ENCODE assay signal across 8 mouse cellular contexts in the genomic region with DNA sequence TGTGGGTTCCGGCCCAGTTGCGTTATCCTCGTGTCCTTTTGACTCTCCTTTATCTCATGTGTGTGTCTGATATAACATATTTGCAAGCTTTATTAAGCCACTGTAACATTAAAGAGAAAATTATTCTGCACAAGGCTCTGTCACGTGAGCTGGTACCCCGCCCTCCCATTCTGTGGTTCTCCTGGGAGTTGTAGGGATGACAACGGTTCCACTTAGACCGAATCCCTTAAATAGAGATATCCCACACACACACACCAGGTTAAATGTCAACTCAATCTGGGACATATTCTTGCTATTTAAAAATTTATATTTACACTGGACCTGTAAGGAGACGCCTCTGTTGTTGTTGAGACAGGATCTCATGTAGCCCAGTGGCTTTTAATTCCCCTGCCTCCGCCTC. TPM values are rescaled to one million over a fixed set of nuclear protein-coding genes. Genes with fewer than 3 reads are reported as not detected.
DNase-seq lines count a peak whose midpoint lies in the region; ATAC-seq and TF ChIP-seq lines count a peak whose summit lies in the region.

No protein-coding gene starts in this region.

- no peaks in the 10 kb centered on the region for H3K27me3 ChIP-seq in lung, embryonic 16.5 days (ENCODE audit: control insufficient read depth, insufficient read depth, low read depth, low read length)
- H3K27me3 ChIP-seq in forebrain, postnatal 0 days (ENCODE audit: insufficient read depth, low read length), result no peaks in the 10 kb centered on the region
- H3K27me3 ChIP-seq in liver, embryonic 15.5 days, result no peaks in the 10 kb centered on the region

- peak overlapping the region; percentile 23 for H3K9ac ChIP-seq in lung, embryonic 16.5 days (ENCODE audit: low read length)
- H3K9ac ChIP-seq in forebrain, postnatal 0 days, result peak overlapping the region; percentile 57
- peak overlapping the region; percentile 41 for H3K9ac ChIP-seq in liver, embryonic 15.5 days

- DNase-seq in cerebellum, adult 9-10 months, result peak; percentile 71
- DNase-seq in lung, postnatal 10 days, result no peak
- peak; percentile 70 for DNase-seq in forebrain, postnatal 0 days
- DNase-seq in T-cell, adult 2 months (ENCODE audit: low spot score), result no peak

- no peak for TF ChIP-seq CTCF in forebrain, postnatal 0 days (IDR thresholded peaks at IDR 0.05; ENCODE audit: low read depth)

- 4% methylated on average over 9 of the region's 9 CpGs for WGBS in lung, embryonic 16.5 days
- WGBS in forebrain, postnatal 0 days, result 5% methylated on average over 9 of the region's 9 CpGs
- 2% methylated on average over 9 of the region's 9 CpGs for WGBS in liver, embryonic 15.5 days (ENCODE audit: insufficient replicate concordance)

- peak overlapping the region; percentile 57 for H3K4me3 ChIP-seq in lung, embryonic 16.5 days (ENCODE audit: low read length)
- peak overlapping the region; percentile 62 for H3K4me3 ChIP-seq in forebrain, postnatal 0 days (ENCODE audit: low read depth, low read length)
- H3K4me3 ChIP-seq in liver, embryonic 15.5 days (replicated peaks), result peak overlapping the region; percentile 70

- H3K27ac ChIP-seq in lung, embryonic 16.5 days (ENCODE audit: low read length), result no peak overlapping the region
- H3K27ac ChIP-seq in forebrain, postnatal 0 days (ENCODE audit: low read depth, low read length), result peak overlapping the region; percentile 46
- peak overlapping the region; percentile 24 for H3K27ac ChIP-seq in liver, embryonic 15.5 days (replicated peaks)

- ATAC-seq in cerebellum, adult (ENCODE audit: insufficient number of reproducible peaks, low FRiP score, low TSS enrichment), result no peak
- no peak for ATAC-seq in lung, embryonic 16.5 days (ENCODE audit: low read depth)
- ATAC-seq in forebrain, postnatal 0 days, result no peak; the same call in 1 of the 2 replicates
- no peak for ATAC-seq in liver, embryonic 15.5 days (ENCODE audit: insufficient read depth)
- ATAC-seq in CD4-positive, CD25-positive, alpha-beta regulatory T cell, adult 4 months, result no peak

- H3K36me3 ChIP-seq in lung, embryonic 16.5 days (ENCODE audit: control insufficient read depth, insufficient read depth, low read length), result no peaks in the 10 kb centered on the region
- no peaks in the 10 kb centered on the region for H3K36me3 ChIP-seq in forebrain, postnatal 0 days (ENCODE audit: insufficient read depth)
- no peaks in the 10 kb centered on the region for H3K36me3 ChIP-seq in liver, embryonic 15.5 days (replicated peaks)

- H3K4me2 ChIP-seq in lung, embryonic 16.5 days (ENCODE audit: low read depth, low read length), result peak overlapping the region; percentile 82
- H3K4me2 ChIP-seq in forebrain, postnatal 0 days (ENCODE audit: low read depth), result peak overlapping the region; percentile 76
- peak overlapping the region; percentile 92 for H3K4me2 ChIP-seq in liver, embryonic 15.5 days

- peaks cover 11% of the 10 kb centered on the region for H3K4me1 ChIP-seq in lung, embryonic 16.5 days (replicated peaks; ENCODE audit: control insufficient read depth, insufficient read depth, low read length)
- H3K4me1 ChIP-seq in forebrain, postnatal 0 days (ENCODE audit: insufficient read depth), result no peaks in the 10 kb centered on the region
- peaks cover 61% of the 10 kb centered on the region for H3K4me1 ChIP-seq in liver, embryonic 15.5 days (replicated peaks)

- no peaks in the 10 kb centered on the region for H3K9me3 ChIP-seq in lung, embryonic 16.5 days (ENCODE audit: control insufficient read depth, low read length)
- H3K9me3 ChIP-seq in forebrain, postnatal 0 days (ENCODE audit: low read length), result no peaks in the 10 kb centered on the region
- no peaks in the 10 kb centered on the region for H3K9me3 ChIP-seq in liver, embryonic 15.5 days (replicated peaks)

RNA-seq across cellular contexts. Expression of gene Zfp213, which starts 14.6 kb away (rescaled TPM):
- 17.4 and 21.7 TPM in 2 replicates for polyA plus RNA-seq in lung, embryonic 16.5 days (2015; fragmentation: Nextera tagmentation; extraction: Ambion mirVana)
- total RNA-seq in forebrain, postnatal 0 days (2014; rRNA removed), result 16.9 and 18.8 TPM in 2 replicates
- 10.7 and 10.9 TPM in 2 replicates for polyA plus RNA-seq in forebrain, postnatal 0 days (2015; fragmentation: Nextera tagmentation; extraction: Ambion mirVana)
- polyA plus RNA-seq in liver, embryonic 15.5 days (2015; fragmentation: Nextera tagmentation; extraction: Ambion mirVana), result 5.3 and 5.5 TPM in 2 replicates
- polyA plus RNA-seq in CD4-positive, CD25-positive, alpha-beta regulatory T cell, adult 4 months (2017; shearing (Covaris generic)), result 1 to 10 TPM; 3.4 to 4.3 TPM

RNA-seq across cellular contexts. Expression of gene Zfp13, which starts 49.8 kb away (rescaled TPM):
- polyA plus RNA-seq in lung, embryonic 16.5 days (2015; fragmentation: Nextera tagmentation; extraction: Ambion mirVana), result 12.9 TPM in 2 replicates
- 43.0 and 47.0 TPM in 2 replicates for total RNA-seq in forebrain, postnatal 0 days (2014; rRNA removed)
- polyA plus RNA-seq in forebrain, postnatal 0 days (2015; fragmentation: Nextera tagmentation; extraction: Ambion mirVana), result 21.5 and 23.6 TPM in 2 replicates
- 1.3 and 1.8 TPM in 2 replicates for polyA plus RNA-seq in liver, embryonic 15.5 days (2015; fragmentation: Nextera tagmentation; extraction: Ambion mirVana)
- under 1 TPM in 1 of 2 experiments, not detected in 1; 0.38 TPM for polyA plus RNA-seq in CD4-positive, CD25-positive, alpha-beta regulatory T cell, adult 4 months (2017; shearing (Covaris generic))

RNA-seq across cellular contexts. Expression of gene Zscan10, which starts 51.2 kb away (rescaled TPM):
- 0.26 and 0.36 TPM in 2 replicates for polyA plus RNA-seq in lung, embryonic 16.5 days (2015; fragmentation: Nextera tagmentation; extraction: Ambion mirVana)
- total RNA-seq in forebrain, postnatal 0 days (2014; rRNA removed), result not detected in 2 replicates
- 0.18 and 0.21 TPM in 2 replicates for polyA plus RNA-seq in forebrain, postnatal 0 days (2015; fragmentation: Nextera tagmentation; extraction: Ambion mirVana)
- polyA plus RNA-seq in liver, embryonic 15.5 days (2015; fragmentation: Nextera tagmentation; extraction: Ambion mirVana), result 0.16 TPM in 1 of 2 replicates, not detected in the other
- polyA plus RNA-seq in CD4-positive, CD25-positive, alpha-beta regulatory T cell, adult 4 months (2017; shearing (Covaris generic)), result 1 to 10 TPM; 2.2 to 2.9 TPM

Comparison
In these comparisons a context has a peak if more than half of its experiments do, and no peak if none do; other contexts are left out.
1. DNase-seq: peak in cerebellum, adult 9-10 months (single experiment) and forebrain, postnatal 0 days (single experiment); none in lung, postnatal 10 days (single experiment) and T-cell, adult 2 months (single experiment).
2. Peak in every context shown above with its lines, with median percentiles within 50 percentile points of each other: H3K4me2 ChIP-seq, H3K4me3 ChIP-seq and H3K9ac ChIP-seq.